Mouse (Mus musculus): Measurements from ENCODE around the gene Cracr2b. TPM values are rescaled to one million over a fixed set of nuclear protein-coding genes. Genes with fewer than 3 reads are reported as not detected.

Cracr2b gene
- polyA plus RNA-seq, 1 experiment from 2014 or later, result 3.5 TPM

DNA sequence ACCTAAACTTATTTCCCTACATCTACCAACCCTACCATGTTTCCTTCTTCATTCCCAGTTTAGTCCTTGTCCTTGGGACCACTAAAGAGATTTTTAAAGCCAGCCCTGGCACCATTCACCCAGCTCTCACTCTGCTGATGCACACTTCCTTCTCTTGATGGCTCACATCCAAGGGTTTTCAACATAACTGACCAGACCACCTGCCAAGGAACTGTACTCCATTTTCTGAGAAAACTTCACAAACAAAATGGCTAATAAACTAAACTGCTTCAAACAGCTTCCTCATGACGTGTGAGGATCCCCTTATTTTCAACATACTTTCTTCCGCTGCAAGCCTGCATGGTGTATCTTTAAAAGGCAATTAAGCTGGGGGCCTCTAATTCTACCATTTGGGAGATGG, 7.3 kb upstream of the Cracr2b start:
- Histone ChIP-seq H3K36me3 (replicated peaks; ENCODE audit: control insufficient read depth, insufficient read depth, low read depth, low read length) (0 out of 2 replicates have a peak, but pooled peaks cover 3% of the 10 kb centered on the region), H3K4me3 (ENCODE audit: low read depth, low read length) (no peak overlapping the region), H3K4me1 (ENCODE audit: control insufficient read depth, insufficient read depth, low read length) (peaks cover 4% of the 10 kb centered on the region; the same call in 1 of the 2 replicates), H3K27me3 (ENCODE audit: control insufficient read depth, insufficient read depth, low read length) (no peaks in the 10 kb centered on the region), H3K27ac (replicated peaks; ENCODE audit: low read depth, low read length) (no peak overlapping the region), H3K9me3 (replicated peaks; ENCODE audit: control insufficient read depth, low read length) (no peaks in the 10 kb centered on the region), H3K9ac (replicated peaks; ENCODE audit: low read length) (no peak overlapping the region), H3K4me2 (ENCODE audit: low read depth, low read length) (no peak overlapping the region)
- 82% methylated on average over 2 of the region's 2 CpGs for WGBS
- DNase-seq (ENCODE audit: low spot score), result no peak
- no peak for ATAC-seq (replicated peaks; ENCODE audit: insufficient number of reproducible peaks, low FRiP score, low TSS enrichment, low read depth)

DNA sequence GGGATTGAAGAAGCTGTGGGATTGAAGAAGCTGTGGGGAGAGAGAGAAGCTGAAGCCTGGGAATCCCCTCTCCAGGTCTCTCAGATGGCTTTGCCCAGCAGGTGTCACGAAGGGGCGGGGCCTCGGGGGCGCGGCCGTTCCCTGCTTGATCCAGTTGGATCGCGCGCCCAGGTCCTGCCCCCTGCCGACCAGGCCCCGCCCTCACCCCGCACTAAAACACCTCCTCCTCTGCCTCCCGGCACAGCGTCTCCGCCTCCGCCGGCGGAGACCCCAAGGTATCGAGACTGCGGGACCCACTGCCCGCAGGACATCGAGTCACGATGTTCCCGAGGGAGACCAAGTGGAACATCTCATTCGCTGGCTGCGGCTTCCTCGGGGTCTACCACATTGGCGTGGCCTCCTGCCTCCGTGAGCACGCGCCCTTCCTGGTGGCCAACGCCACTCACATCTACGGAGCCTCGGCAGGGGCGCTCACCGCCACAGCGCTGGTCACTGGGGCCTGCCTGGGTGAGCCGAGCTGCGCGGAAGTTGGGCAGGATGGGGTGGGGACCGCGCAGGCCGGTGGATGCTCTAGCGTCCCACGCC, 5.8 kb upstream of the Cracr2b start, which contains the start of gene Pnpla2:
Gene Pnpla2, plus strand, starts transcription at position 232 of the 585 bp plus-strand sequence.
- H3K4me2 ChIP-seq (ENCODE audit: low read depth, low read length), result peak within 1 kb of the TSS; percentile 92
- peak within 1 kb of the TSS; percentile 9; the same call in 1 of the 2 replicates for H3K27ac ChIP-seq (replicated peaks; ENCODE audit: low read depth, low read length)
- peak; percentile 92 for DNase-seq (ENCODE audit: low spot score)
- ATAC-seq (replicated peaks; ENCODE audit: insufficient number of reproducible peaks, low FRiP score, low TSS enrichment, low read depth), result peak; percentile 78
- under 1% methylated on average over 44 of the region's 45 CpGs for WGBS
- H3K4me3 ChIP-seq (ENCODE audit: low read depth, low read length), result peak within 1 kb of the TSS; percentile 43
- H3K9ac ChIP-seq (replicated peaks; ENCODE audit: low read length), result peak within 1 kb of the TSS; percentile 47
- no peaks in the 10 kb centered on the region for H3K9me3 ChIP-seq (replicated peaks; ENCODE audit: control insufficient read depth, low read length)
- no peaks in the 10 kb centered on the region for H3K27me3 ChIP-seq (ENCODE audit: control insufficient read depth, insufficient read depth, low read length)
- 0 out of 2 replicates have a peak, but pooled peaks cover 3% of the 10 kb centered on the region for H3K36me3 ChIP-seq (replicated peaks; ENCODE audit: control insufficient read depth, insufficient read depth, low read depth, low read length)
- H3K4me1 ChIP-seq (ENCODE audit: control insufficient read depth, insufficient read depth, low read length), result peaks cover 4% of the 10 kb centered on the region; the same call in 1 of the 2 replicates

DNA sequence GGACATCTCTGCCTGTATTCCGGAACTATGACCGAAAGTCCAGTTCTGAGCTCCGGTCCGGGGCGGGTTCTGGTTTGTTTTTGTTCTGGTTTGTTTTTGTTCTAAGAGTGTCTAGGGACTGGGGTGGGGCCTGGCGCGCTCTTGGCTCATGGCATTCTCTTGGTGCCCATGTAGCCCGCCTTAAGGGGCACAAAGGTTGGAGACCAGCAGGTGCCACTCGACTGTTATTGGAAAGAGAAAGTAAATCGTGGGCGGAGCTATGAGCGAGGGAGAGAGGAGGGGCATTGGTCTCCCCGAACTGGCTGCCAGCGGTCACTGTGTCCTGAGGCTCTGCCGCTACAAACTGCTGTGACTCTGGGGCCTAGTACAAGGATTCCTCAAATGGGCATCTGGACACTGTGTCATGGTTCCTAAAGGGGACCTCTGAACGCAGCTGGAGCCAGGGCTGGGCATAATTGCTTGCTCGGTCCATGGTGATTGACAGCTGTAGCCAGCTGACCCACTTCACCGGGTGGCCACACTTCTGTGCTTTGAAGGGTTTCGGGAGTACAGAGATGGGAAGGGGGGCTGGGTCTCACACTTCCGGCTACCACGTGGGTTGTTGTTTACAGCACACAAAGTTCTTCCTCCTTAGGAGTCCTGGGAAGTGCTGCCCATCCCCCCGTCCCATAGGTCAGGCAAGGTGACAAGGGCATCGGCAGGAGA, 5.1 kb upstream of the Cracr2b start:
- WGBS, result under 1% methylated on average over 23 of the region's 23 CpGs
- H3K4me2 ChIP-seq (ENCODE audit: low read depth, low read length), result peak overlapping the region; percentile 92
- peaks cover 4% of the 10 kb centered on the region; the same call in 1 of the 2 replicates for H3K4me1 ChIP-seq (ENCODE audit: control insufficient read depth, insufficient read depth, low read length)
- ATAC-seq (replicated peaks; ENCODE audit: insufficient number of reproducible peaks, low FRiP score, low TSS enrichment, low read depth) (0 out of 2 replicates have a peak, but pooled peaks have one; percentile 7), DNase-seq (ENCODE audit: low spot score) (peak; percentile 61)
- H3K36me3 ChIP-seq (replicated peaks; ENCODE audit: control insufficient read depth, insufficient read depth, low read depth, low read length), result 0 out of 2 replicates have a peak, but pooled peaks cover 3% of the 10 kb centered on the region
- H3K9ac ChIP-seq (replicated peaks; ENCODE audit: low read length), result peak overlapping the region; percentile 47
- no peaks in the 10 kb centered on the region for H3K9me3 ChIP-seq (replicated peaks; ENCODE audit: control insufficient read depth, low read length)
- H3K27ac ChIP-seq (replicated peaks; ENCODE audit: low read depth, low read length), result peak overlapping the region; percentile 9; the same call in 1 of the 2 replicates
- H3K27me3 ChIP-seq (ENCODE audit: control insufficient read depth, insufficient read depth, low read length), result peaks cover 4% of the 10 kb centered on the region
- peak overlapping the region; percentile 43 for H3K4me3 ChIP-seq (ENCODE audit: low read depth, low read length)

DNA sequence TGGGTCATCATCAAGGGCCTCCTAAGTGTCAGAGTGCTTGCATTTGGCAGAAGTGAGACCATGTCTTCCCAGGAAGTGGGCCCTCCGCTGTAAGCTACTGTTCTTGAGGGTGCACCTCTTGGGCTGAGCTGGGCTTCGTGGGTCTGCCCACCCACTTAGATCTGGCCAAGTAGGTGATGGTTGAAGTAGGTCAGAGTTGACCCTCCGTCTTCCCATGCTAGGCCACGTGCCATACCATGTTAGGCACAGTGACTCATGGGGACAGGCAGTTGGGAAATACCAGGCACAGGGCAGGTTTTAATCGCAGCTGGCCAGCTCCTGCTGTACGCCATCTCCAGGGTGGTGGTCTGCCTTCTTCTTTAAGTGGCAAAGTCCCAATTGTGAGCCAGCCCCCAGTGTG, 4.2 kb upstream of the Cracr2b start:
- Histone ChIP-seq H3K4me3 (ENCODE audit: low read depth, low read length) (no peak overlapping the region), H3K4me1 (ENCODE audit: control insufficient read depth, insufficient read depth, low read length) (peaks cover 5% of the 10 kb centered on the region; the same call in 1 of the 2 replicates), H3K36me3 (replicated peaks; ENCODE audit: control insufficient read depth, insufficient read depth, low read depth, low read length) (0 out of 2 replicates have a peak, but pooled peaks cover 3% of the 10 kb centered on the region), H3K9me3 (replicated peaks; ENCODE audit: control insufficient read depth, low read length) (no peaks in the 10 kb centered on the region), H3K27ac (replicated peaks; ENCODE audit: low read depth, low read length) (no peak overlapping the region), H3K4me2 (ENCODE audit: low read depth, low read length) (no peak overlapping the region), H3K9ac (replicated peaks; ENCODE audit: low read length) (no peak overlapping the region), H3K27me3 (ENCODE audit: control insufficient read depth, insufficient read depth, low read length) (peaks cover 11% of the 10 kb centered on the region)
- 92% methylated on average over 6 of the region's 6 CpGs for WGBS
- ATAC-seq (replicated peaks; ENCODE audit: insufficient number of reproducible peaks, low FRiP score, low TSS enrichment, low read depth) (no peak), DNase-seq (ENCODE audit: low spot score) (no peak)

DNA sequence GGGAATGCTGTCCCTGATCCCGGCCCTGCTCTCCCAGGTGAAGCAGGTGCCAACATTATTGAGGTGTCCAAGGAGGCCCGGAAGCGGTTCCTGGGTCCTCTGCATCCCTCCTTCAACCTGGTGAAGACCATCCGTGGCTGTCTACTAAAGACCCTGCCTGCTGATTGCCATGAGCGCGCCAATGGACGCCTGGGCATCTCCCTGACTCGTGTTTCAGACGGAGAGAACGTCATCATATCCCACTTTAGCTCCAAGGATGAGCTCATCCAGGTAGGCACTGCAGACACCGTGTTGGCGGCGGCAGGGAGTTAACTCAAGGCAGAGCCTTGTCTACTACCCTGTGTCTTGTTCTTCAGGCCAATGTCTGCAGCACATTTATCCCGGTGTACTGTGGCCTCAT, 3.7 kb upstream of the Cracr2b start:
- Histone ChIP-seq H3K27ac (replicated peaks; ENCODE audit: low read depth, low read length) (no peak overlapping the region), H3K4me2 (ENCODE audit: low read depth, low read length) (no peak overlapping the region), H3K36me3 (replicated peaks; ENCODE audit: control insufficient read depth, insufficient read depth, low read depth, low read length) (no peaks in the 10 kb centered on the region), H3K9ac (replicated peaks; ENCODE audit: low read length) (no peak overlapping the region), H3K4me3 (ENCODE audit: low read depth, low read length) (no peak overlapping the region), H3K4me1 (ENCODE audit: control insufficient read depth, insufficient read depth, low read length) (peaks cover 9% of the 10 kb centered on the region; the same call in 1 of the 2 replicates), H3K27me3 (ENCODE audit: control insufficient read depth, insufficient read depth, low read length) (peaks cover 16% of the 10 kb centered on the region), H3K9me3 (replicated peaks; ENCODE audit: control insufficient read depth, low read length) (no peaks in the 10 kb centered on the region)
- DNase-seq (ENCODE audit: low spot score), result no peak
- WGBS, result 92% methylated on average over 14 of the region's 14 CpGs
- no peak for ATAC-seq (replicated peaks; ENCODE audit: insufficient number of reproducible peaks, low FRiP score, low TSS enrichment, low read depth)

DNA sequence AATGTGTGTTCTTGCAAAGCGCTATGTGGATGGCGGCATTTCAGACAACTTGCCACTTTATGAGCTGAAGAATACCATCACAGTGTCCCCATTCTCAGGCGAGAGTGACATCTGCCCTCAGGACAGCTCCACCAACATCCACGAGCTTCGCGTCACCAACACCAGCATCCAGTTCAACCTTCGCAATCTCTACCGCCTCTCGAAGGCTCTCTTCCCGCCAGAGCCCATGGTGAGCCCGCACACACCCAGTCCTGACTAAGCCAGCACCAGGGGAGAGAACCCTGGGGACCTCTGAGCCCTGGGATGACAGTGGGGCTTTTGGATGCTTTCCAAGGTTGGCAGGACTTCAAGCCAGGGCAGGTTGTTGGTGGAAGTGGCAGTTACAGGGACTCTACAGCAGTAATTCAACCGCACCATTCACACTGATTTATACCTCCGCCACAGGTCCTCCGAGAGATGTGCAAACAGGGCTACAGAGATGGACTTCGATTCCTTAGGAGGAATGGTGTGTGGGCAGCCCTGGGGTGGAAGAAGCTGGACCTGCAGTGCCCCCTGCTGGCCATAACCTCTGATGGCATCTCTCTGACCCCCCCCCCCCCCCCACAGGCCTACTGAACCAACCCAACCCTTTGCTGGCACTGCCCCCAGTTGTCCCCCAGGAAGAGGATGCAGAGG, 2.8 kb upstream of the Cracr2b start:
- Histone ChIP-seq H3K9me3 (replicated peaks; ENCODE audit: control insufficient read depth, low read length) (no peaks in the 10 kb centered on the region), H3K4me1 (ENCODE audit: control insufficient read depth, insufficient read depth, low read length) (peaks cover 11% of the 10 kb centered on the region; the same call in 1 of the 2 replicates), H3K27me3 (ENCODE audit: control insufficient read depth, insufficient read depth, low read length) (peaks cover 23% of the 10 kb centered on the region)

DNA sequence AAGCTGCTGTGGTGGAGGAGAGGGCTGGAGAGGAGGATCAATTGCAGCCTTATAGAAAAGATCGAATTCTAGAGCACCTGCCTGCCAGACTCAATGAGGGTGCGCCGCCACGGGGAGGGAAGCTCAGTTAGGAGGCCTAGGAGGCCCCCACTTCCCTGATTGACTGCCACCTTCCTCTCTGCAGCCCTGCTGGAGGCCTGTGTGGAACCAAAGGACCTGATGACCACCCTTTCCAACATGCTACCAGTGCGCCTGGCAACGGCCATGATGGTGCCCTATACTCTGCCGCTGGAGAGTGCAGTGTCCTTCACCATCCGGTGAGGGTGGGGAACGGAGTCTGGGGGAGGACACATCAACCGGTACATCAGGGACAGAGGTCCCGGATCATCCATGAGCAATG, 2.2 kb upstream of the Cracr2b start:
- Histone ChIP-seq H3K4me1 (ENCODE audit: control insufficient read depth, insufficient read depth, low read length) (peaks cover 12% of the 10 kb centered on the region), H3K9ac (replicated peaks; ENCODE audit: low read length) (no peak overlapping the region), H3K4me2 (ENCODE audit: low read depth, low read length) (no peak overlapping the region), H3K27me3 (ENCODE audit: control insufficient read depth, insufficient read depth, low read length) (peaks cover 28% of the 10 kb centered on the region), H3K4me3 (ENCODE audit: low read depth, low read length) (no peak overlapping the region), H3K9me3 (replicated peaks; ENCODE audit: control insufficient read depth, low read length) (no peaks in the 10 kb centered on the region), H3K36me3 (replicated peaks; ENCODE audit: control insufficient read depth, insufficient read depth, low read depth, low read length) (no peaks in the 10 kb centered on the region), H3K27ac (replicated peaks; ENCODE audit: low read depth, low read length) (no peak overlapping the region)
- ATAC-seq (replicated peaks; ENCODE audit: insufficient number of reproducible peaks, low FRiP score, low TSS enrichment, low read depth) (no peak), DNase-seq (ENCODE audit: low spot score) (no peak)
- whole genome bisulfite sequencing, result 88% methylated on average over 11 of the region's 11 CpGs

More for the DNA sequence above, 2.8 kb upstream of the Cracr2b start:
- ATAC-seq (replicated peaks; ENCODE audit: insufficient number of reproducible peaks, low FRiP score, low TSS enrichment, low read depth) (no peak), DNase-seq (ENCODE audit: low spot score) (no peak)
- no peaks in the 10 kb centered on the region for H3K36me3 ChIP-seq (replicated peaks; ENCODE audit: control insufficient read depth, insufficient read depth, low read depth, low read length)
- no peak overlapping the region for H3K4me2 ChIP-seq (ENCODE audit: low read depth, low read length)
- 75% methylated on average over 15 of the region's 15 CpGs for WGBS
- H3K4me3 ChIP-seq (ENCODE audit: low read depth, low read length), result no peak overlapping the region
- no peak overlapping the region for H3K27ac ChIP-seq (replicated peaks; ENCODE audit: low read depth, low read length)
- no peak overlapping the region for H3K9ac ChIP-seq (replicated peaks; ENCODE audit: low read length)

Data from embryonic facial prominence, embryonic 11.5 days (tissue).